Mouse (Mus musculus): ENCODE measurements around the gene Tsc22d3.

GRCm38 (mm10) chrX:140555423-140555822 lies 45.0 kb downstream of the Tsc22d3 start:
- TF ChIP-seq POLR2A (IDR thresholded peaks at IDR 0.05; ENCODE audit: insufficient read length, low read depth) (no peak), MYOG (IDR thresholded peaks at IDR 0.05; ENCODE audit: control insufficient read depth in 1 of 3, insufficient read depth in 1 of 3, insufficient read length in 2 of 3, low read depth in 2 of 3) (no peak), TCF12 (IDR thresholded peaks at IDR 0.05; ENCODE audit: insufficient read depth, poor library complexity, severe bottlenecking) (no peak)
